Comparison of ENCODE assay signal across 17 mouse cellular contexts in genomic region chr4:145058749-145059442, GRCm38 (mm10).
DNase-seq lines count a peak whose midpoint lies in the region; ATAC-seq lines count a peak whose summit lies in the region.
"Had no signal": no experiment of that assay in that cellular context is flagged by ENCODE, and none has a peak within 500 bp of the region (broad histone marks: within the 10 kb centered on the region; RNA-seq: fewer than 3 reads in every experiment).

No protein-coding gene starts in this region.

- ATAC-seq in liver, embryonic 11.5 days (replicated peaks; ENCODE audit: low FRiP score), result peak; percentile 64
- peak; percentile 78 for ATAC-seq in liver, embryonic 13.5 days (ENCODE audit: low read depth)
- peak; percentile 53 for ATAC-seq in liver, embryonic 16.5 days (ENCODE audit: low read depth)
- ATAC-seq: forebrain, embryonic 13.5 days; forebrain, postnatal 0 days had no signal

- no peak overlapping the region for H3K27ac ChIP-seq in liver, embryonic 11.5 days (ENCODE audit: low read depth, low read length)
- no peak overlapping the region for H3K27ac ChIP-seq in liver, embryonic 13.5 days
- H3K27ac ChIP-seq in liver, embryonic 16.5 days (ENCODE audit: low read length), result no peak overlapping the region
- H3K27ac ChIP-seq: embryonic facial prominence, embryonic 10.5 days; forebrain, embryonic 13.5 days; gastrocnemius, adult 2 months; hindbrain, embryonic 10.5 days had no signal

- H3K9ac ChIP-seq in liver, embryonic 11.5 days (ENCODE audit: low read depth, low read length), result no peak overlapping the region
- H3K9ac ChIP-seq in liver, embryonic 13.5 days, result no peak overlapping the region
- no peak overlapping the region for H3K9ac ChIP-seq in liver, embryonic 16.5 days (ENCODE audit: low read depth, low read length)
- H3K9ac ChIP-seq: forebrain, embryonic 13.5 days; forebrain, postnatal 0 days; heart, embryonic 12.5 days had no signal

- no peaks in the 10 kb centered on the region for H3K27me3 ChIP-seq in liver, embryonic 11.5 days (replicated peaks; ENCODE audit: control insufficient read depth, insufficient read depth, low read length)
- no peaks in the 10 kb centered on the region for H3K27me3 ChIP-seq in liver, embryonic 13.5 days
- no peaks in the 10 kb centered on the region for H3K27me3 ChIP-seq in liver, embryonic 16.5 days (ENCODE audit: control insufficient read depth, insufficient read depth, low read depth, low read length)
- H3K27me3 ChIP-seq: forebrain, embryonic 13.5 days; heart, embryonic 12.5 days had no signal

- 86% methylated on average over 2 of the region's 2 CpGs for WGBS in liver, embryonic 11.5 days
- WGBS in liver, embryonic 13.5 days (ENCODE audit: insufficient replicate concordance), result 65% methylated on average over 2 of the region's 2 CpGs
- WGBS in liver, embryonic 16.5 days (ENCODE audit: insufficient replicate concordance), result 63% methylated on average over 2 of the region's 2 CpGs

- no peak overlapping the region for H3K4me3 ChIP-seq in liver, embryonic 11.5 days (ENCODE audit: low read depth, low read length)
- H3K4me3 ChIP-seq in liver, embryonic 13.5 days (replicated peaks), result no peak overlapping the region
- H3K4me3 ChIP-seq in liver, embryonic 16.5 days (ENCODE audit: low read depth, low read length), result no peak overlapping the region
- H3K4me3 ChIP-seq: embryonic facial prominence, embryonic 10.5 days; forebrain, embryonic 13.5 days; gastrocnemius, adult 2 months; heart, embryonic 12.5 days; hindbrain, embryonic 10.5 days had no signal

- peaks cover 31% of the 10 kb centered on the region for H3K36me3 ChIP-seq in liver, embryonic 11.5 days (ENCODE audit: control insufficient read depth, insufficient read depth, low read length)
- peaks cover 87% of the 10 kb centered on the region for H3K36me3 ChIP-seq in liver, embryonic 13.5 days
- peaks cover 33% of the 10 kb centered on the region for H3K36me3 ChIP-seq in liver, embryonic 16.5 days (ENCODE audit: control insufficient read depth, insufficient read depth)

- DNase-seq in liver, embryonic 11.5 days (ENCODE audit: low spot score), result no peak
- DNase-seq in liver, result no peak
- no peak for DNase-seq in liver, embryonic 13.5 days
- DNase-seq in spleen, postnatal 36 days (ENCODE audit: low spot score in 2 of 2), result no peak
- DNase-seq in layer of hippocampus, adult 9-10 months (ENCODE audit: low spot score), result no peak
- DNase-seq: adrenal gland, postnatal 14 days; cerebellum, adult 11-12 months; cerebellum, adult 9-10 months; cerebellum, postnatal 36 days; forebrain, postnatal 0 days; gastrocnemius, adult 2 months; gastrocnemius, postnatal 25 days had no signal

- no peaks in the 10 kb centered on the region for H3K4me1 ChIP-seq in liver, embryonic 11.5 days (replicated peaks; ENCODE audit: control insufficient read depth, insufficient read depth, low read length)
- H3K4me1 ChIP-seq in liver, embryonic 13.5 days (replicated peaks), result peaks cover 12% of the 10 kb centered on the region
- peaks cover 4% of the 10 kb centered on the region for H3K4me1 ChIP-seq in liver, embryonic 16.5 days (ENCODE audit: control insufficient read depth, low read depth, low read length)
- H3K4me1 ChIP-seq: forebrain, embryonic 13.5 days; heart, embryonic 12.5 days had no signal

- H3K4me2 ChIP-seq in liver, embryonic 11.5 days, result no peak overlapping the region
- no peak overlapping the region for H3K4me2 ChIP-seq in liver, embryonic 13.5 days
- H3K4me2 ChIP-seq in liver, embryonic 16.5 days (ENCODE audit: low read depth, low read length), result no peak overlapping the region
- H3K4me2 ChIP-seq: forebrain, embryonic 13.5 days; heart, embryonic 12.5 days had no signal

- no peaks in the 10 kb centered on the region for H3K9me3 ChIP-seq in liver, embryonic 11.5 days (ENCODE audit: control insufficient read depth, low read length)
- H3K9me3 ChIP-seq in liver, embryonic 13.5 days (replicated peaks), result no peaks in the 10 kb centered on the region
- no peaks in the 10 kb centered on the region for H3K9me3 ChIP-seq in liver, embryonic 16.5 days (replicated peaks; ENCODE audit: control insufficient read depth, low read length)
- H3K9me3 ChIP-seq: embryonic facial prominence, embryonic 10.5 days; forebrain, embryonic 13.5 days; heart, embryonic 12.5 days; hindbrain, embryonic 10.5 days had no signal
